Mouse (Mus musculus): ENCODE data around the gene Foxred2.

DNA sequence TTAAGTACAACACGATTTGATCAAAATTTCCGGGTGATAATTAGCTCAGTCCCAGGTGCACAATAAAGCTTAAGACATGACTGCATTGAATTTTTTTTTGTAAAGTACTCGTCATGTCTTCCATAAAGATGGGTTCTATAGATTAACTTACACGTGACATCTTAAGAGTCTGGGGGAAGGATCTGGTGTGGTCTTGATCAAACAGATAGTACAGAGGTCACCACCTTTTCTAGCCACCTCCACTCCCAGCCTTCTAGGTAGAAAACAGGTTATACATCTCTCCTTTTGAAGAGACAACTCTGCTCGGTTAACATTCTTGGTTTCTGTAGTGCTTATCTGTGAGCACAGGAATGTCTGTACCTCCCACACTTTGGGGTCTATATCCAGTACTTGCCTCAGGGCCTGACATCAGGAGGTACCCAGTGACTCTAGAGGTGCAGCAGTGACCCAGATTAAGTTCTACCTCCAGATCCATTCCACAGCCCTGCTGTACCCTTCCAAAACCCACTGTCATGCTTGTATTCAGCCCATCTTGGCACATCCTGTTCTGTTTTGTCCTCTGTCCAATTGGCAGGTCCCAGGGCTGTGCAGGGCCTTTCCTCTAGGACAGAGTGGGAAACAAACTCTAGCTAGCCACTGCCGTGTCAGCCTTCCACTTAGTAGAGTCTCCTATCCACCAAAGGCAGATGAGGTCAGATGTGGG lies 25.4 kb downstream of the Foxred2 start:
- TF ChIP-seq CTCF (IDR thresholded peaks at IDR 0.05) (no peak), EP300 (IDR thresholded peaks at IDR 0.05) (no peak)
